8 mouse cellular contexts compared by ENCODE assay signal in the genomic region with DNA sequence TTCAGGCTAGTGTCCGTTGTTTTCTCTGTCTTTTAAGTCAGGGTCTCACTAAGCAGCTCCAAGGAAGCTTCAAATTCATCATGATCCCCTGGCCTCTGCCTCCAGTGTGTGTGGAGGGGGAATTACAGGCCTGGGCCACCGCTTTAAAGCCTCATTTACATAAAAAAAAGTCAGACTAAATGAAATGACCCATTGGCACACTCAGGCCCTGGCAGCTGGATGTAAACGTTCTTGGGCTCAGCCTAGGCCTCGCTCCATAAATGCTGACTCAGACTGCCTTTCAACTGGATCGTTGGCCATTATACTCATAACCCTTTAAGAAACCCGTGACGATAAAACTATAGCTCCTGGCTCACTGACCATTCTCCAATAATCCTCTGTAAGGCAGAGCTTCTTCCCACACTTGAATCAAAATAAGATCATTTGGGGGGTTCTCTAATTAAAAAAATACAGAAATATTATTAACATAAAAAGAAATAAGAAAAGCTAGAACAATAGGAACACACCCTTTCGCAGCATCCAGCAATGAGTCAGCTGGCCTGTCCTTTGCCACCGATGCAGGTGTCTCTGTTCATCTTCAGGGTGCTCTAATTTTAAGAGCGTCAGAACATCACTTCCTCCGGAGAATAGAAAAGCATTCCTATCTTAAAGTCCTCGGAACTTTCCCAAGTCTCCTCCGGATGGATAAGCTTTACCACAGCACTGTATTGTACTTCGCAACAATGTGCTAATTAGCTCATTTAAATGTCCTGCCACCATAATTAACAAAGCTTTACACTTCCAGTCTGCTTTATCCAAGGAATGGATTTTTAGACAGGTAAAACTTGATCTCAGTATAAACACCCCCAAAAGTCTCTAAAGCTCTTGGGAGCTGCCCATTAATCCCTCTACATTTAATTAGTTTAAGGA. TPM values are rescaled to one million over a fixed set of nuclear protein-coding genes. Genes with fewer than 3 reads are reported as not detected.
A peak's percentile ranks its signal among the peaks of the same experiment; 100 is the strongest.
DNase-seq lines count a peak whose midpoint lies in the region; ATAC-seq and TF ChIP-seq lines count a peak whose summit lies in the region.

No protein-coding gene starts in this region.

- DNase-seq in heart, postnatal 25 days (ENCODE audit: low spot score) = no peak
- no peak for DNase-seq in ES-E14 (ENCODE audit: low read depth, low spot score)
- peak; percentile 43 for DNase-seq in retina, embryonic 14.5 days (ENCODE audit: low spot score)
- DNase-seq in urinary bladder, adult 18-20 months (ENCODE audit: low spot score in 2 of 2) = no peak
- DNase-seq in cerebellum, postnatal 25 days = no peak

- H3K36me3 ChIP-seq in heart, embryonic 11.5 days (ENCODE audit: control insufficient read depth, insufficient read depth, low read length) = peaks cover 5% of the 10 kb centered on the region
- H3K36me3 ChIP-seq in ES-E14 (ENCODE audit: control insufficient read depth, insufficient read depth, low read length, poor library complexity, severe bottlenecking) = no peaks in the 10 kb centered on the region
- H3K36me3 ChIP-seq in forebrain, embryonic 12.5 days (replicated peaks) = peaks cover under 1% of the 10 kb centered on the region; the same call in 1 of the 2 replicates
- H3K36me3 ChIP-seq in limb, embryonic 13.5 days = peaks cover 23% of the 10 kb centered on the region

- WGBS in heart, embryonic 11.5 days (ENCODE audit: insufficient replicate concordance) = 38% methylated on average over 14 of the region's 14 CpGs
- 14% methylated on average over 14 of the region's 14 CpGs for WGBS in forebrain, embryonic 12.5 days
- WGBS in limb, embryonic 13.5 days = 25% methylated on average over 14 of the region's 14 CpGs

- H3K9ac ChIP-seq in heart, embryonic 11.5 days (ENCODE audit: low read depth, low read length) = peak overlapping the region; percentile 85
- H3K9ac ChIP-seq in ES-E14 (ENCODE audit: insufficient read depth, low read depth, low read length, poor library complexity, severe bottlenecking) = peak overlapping the region; percentile 86; the same call in 1 of the 2 replicates
- H3K9ac ChIP-seq in forebrain, embryonic 12.5 days = peak overlapping the region; percentile 80
- peak overlapping the region; percentile 84 for H3K9ac ChIP-seq in limb, embryonic 13.5 days

- peaks cover 12% of the 10 kb centered on the region; the same call in 1 of the 2 replicates for H3K4me1 ChIP-seq in heart, embryonic 11.5 days (ENCODE audit: control insufficient read depth, insufficient read depth, low read length)
- H3K4me1 ChIP-seq in ES-E14 (ENCODE audit: control insufficient read depth in 2 of 2, insufficient read depth in 2 of 2, low read length in 2 of 2, poor library complexity in 1 of 2) = no peaks in the 10 kb centered on the region
- peaks cover 16% of the 10 kb centered on the region for H3K4me1 ChIP-seq in forebrain, embryonic 12.5 days
- peaks cover 9% of the 10 kb centered on the region for H3K4me1 ChIP-seq in limb, embryonic 13.5 days

- no peak overlapping the region; the same call in 1 of the 2 replicates for H3K27ac ChIP-seq in heart, embryonic 11.5 days (ENCODE audit: low read depth, low read length)
- H3K27ac ChIP-seq in ES-E14 (ENCODE audit: insufficient read depth, low read depth, low read length, poor library complexity, severe bottlenecking) = no peak overlapping the region
- no peak overlapping the region for H3K27ac ChIP-seq in forebrain, embryonic 12.5 days
- H3K27ac ChIP-seq in limb, embryonic 13.5 days = no peak overlapping the region

- no peak for ATAC-seq in heart, embryonic 11.5 days (replicated peaks; ENCODE audit: insufficient number of reproducible peaks, low FRiP score, low TSS enrichment)
- peak; percentile 50; the same call in 1 of the 2 replicates for ATAC-seq in forebrain, embryonic 12.5 days (ENCODE audit: low FRiP score)
- no peak for ATAC-seq in limb, embryonic 13.5 days (ENCODE audit: low FRiP score, low read depth)

- no peaks in the 10 kb centered on the region for H3K27me3 ChIP-seq in heart, embryonic 11.5 days (ENCODE audit: control insufficient read depth, insufficient read depth, low read length)
- H3K27me3 ChIP-seq in forebrain, embryonic 12.5 days = no peaks in the 10 kb centered on the region
- H3K27me3 ChIP-seq in limb, embryonic 13.5 days = no peaks in the 10 kb centered on the region

- intact Hi-C loops in heart, postnatal 25 days (cut with DNase I) = loop anchor here (2.0 kb wide), 2 partner anchors 23 to 43 kb away; no protein-coding TSS in a partner anchor

- in situ Hi-C loops in ES-E14 (cut with MboI; ENCODE audit: low sequenced_read_pairs in 2 of 2, unreplicated experiment in 2 of 2) = no loop called here

- peak overlapping the region; percentile 75 for H3K4me3 ChIP-seq in heart, embryonic 11.5 days (ENCODE audit: low read depth, low read length)
- H3K4me3 ChIP-seq in ES-E14 (ENCODE audit: insufficient read depth in 1 of 2, low read depth in 1 of 2, low read length in 2 of 2, poor library complexity in 1 of 2, severe bottlenecking in 1 of 2) = peak overlapping the region; percentile 92 to 96
- peak overlapping the region; percentile 86 for H3K4me3 ChIP-seq in forebrain, embryonic 12.5 days (replicated peaks)
- peak overlapping the region; percentile 85 for H3K4me3 ChIP-seq in limb, embryonic 13.5 days

- peak overlapping the region; percentile 78 for H3K4me2 ChIP-seq in heart, embryonic 11.5 days
- peak overlapping the region; percentile 76 for H3K4me2 ChIP-seq in forebrain, embryonic 12.5 days
- H3K4me2 ChIP-seq in limb, embryonic 13.5 days (replicated peaks) = peak overlapping the region; percentile 73

- no peaks in the 10 kb centered on the region for H3K9me3 ChIP-seq in heart, embryonic 11.5 days (replicated peaks; ENCODE audit: control insufficient read depth, low read length)
- no peaks in the 10 kb centered on the region for H3K9me3 ChIP-seq in ES-E14 (ENCODE audit: control insufficient read depth, insufficient read depth, low read depth, low read length)
- no peaks in the 10 kb centered on the region for H3K9me3 ChIP-seq in forebrain, embryonic 12.5 days
- peaks cover 5% of the 10 kb centered on the region; the same call in 1 of the 2 replicates for H3K9me3 ChIP-seq in limb, embryonic 13.5 days

TF ChIP-seq in ES-E14, 5 proteins besides CTCF, POLR2A, EP300 and RAD21:
- TF ChIP-seq MAFK (IDR thresholded peaks at IDR 0.05; ENCODE audit: insufficient read depth, low read depth, low read length) = peak; percentile 69
- no peak for TF ChIP-seq ZNF384 (IDR thresholded peaks at IDR 0.05; ENCODE audit: low read depth, low read length)
- no peak for TF ChIP-seq CHD2 (IDR thresholded peaks at IDR 0.05; ENCODE audit: low read depth, low read length)
- no peak for TF ChIP-seq HCFC1 (IDR thresholded peaks at IDR 0.05; ENCODE audit: borderline replicate concordance, insufficient read depth, low read length)
TF ChIP-seq in ES-E14: peak in this region for 1.

RNA-seq across cellular contexts. Expression of gene Acadl, which starts 1.1 kb away (rescaled TPM):
- 257 and 291 TPM in 2 replicates for polyA plus RNA-seq in heart, embryonic 11.5 days (2014; fragmentation: Nextera tagmentation; extraction: Ambion mirVana)
- 1,000 to 10,000 TPM; 1,047 to 1,088 TPM for total RNA-seq in heart, postnatal 25 days (2021)
- total RNA-seq in ES-E14 (2012; rRNA removed) = 4.2 and 4.9 TPM in 2 replicates
- polyA plus RNA-seq in forebrain, embryonic 12.5 days (2016; fragmentation: Nextera tagmentation; extraction: Ambion mirVana) = 42.5 and 44.7 TPM in 2 replicates
- polyA plus RNA-seq in limb, embryonic 13.5 days (2015; fragmentation: Nextera tagmentation; extraction: Ambion mirVana) = 75.8 and 83.4 TPM in 2 replicates

RNA-seq across cellular contexts. Expression of gene Kansl1l, which starts 44.7 kb away (rescaled TPM):
- 7.3 and 9.3 TPM in 2 replicates for polyA plus RNA-seq in heart, embryonic 11.5 days (2014; fragmentation: Nextera tagmentation; extraction: Ambion mirVana)
- 10 to 100 TPM; 21.7 to 22.9 TPM for total RNA-seq in heart, postnatal 25 days (2021)
- total RNA-seq in ES-E14 (2012; rRNA removed) = 3.3 and 4.7 TPM in 2 replicates
- polyA plus RNA-seq in forebrain, embryonic 12.5 days (2016; fragmentation: Nextera tagmentation; extraction: Ambion mirVana) = 15.6 and 17.2 TPM in 2 replicates
- polyA plus RNA-seq in limb, embryonic 13.5 days (2015; fragmentation: Nextera tagmentation; extraction: Ambion mirVana) = 20.3 and 22.4 TPM in 2 replicates
